Mouse (Mus musculus): ENCODE results near the gene Ankrd60. TPM values are rescaled to one million over a fixed set of nuclear protein-coding genes. Genes with fewer than 3 reads are reported as not detected.

Gene Ankrd60
- total RNA-seq, 1 experiment from 2014 or later: not detected

- no peak for ATAC-seq (replicated peaks; ENCODE audit: low read depth, poor library complexity, severe bottlenecking)
Observed at GRCm38 (mm10) chr2:173532711-173533462, 45.3 kb downstream of the Ankrd60 start.

- peak; percentile 72 for ATAC-seq (replicated peaks; ENCODE audit: low read depth, poor library complexity, severe bottlenecking)
Observed at GRCm38 (mm10) chr2:173528493-173528892, 49.7 kb downstream of the Ankrd60 start.

- no peak for ATAC-seq (replicated peaks; ENCODE audit: low read depth, poor library complexity, severe bottlenecking)
Observed at GRCm38 (mm10) chr2:173522376-173522775, 55.8 kb downstream of the Ankrd60 start, which contains the start of gene 1700021F07Rik. Gene 1700021F07Rik, plus strand, starts transcription at chr2:173522586.

Other genes with a start within 250 kb of the Ankrd60 start
- gene 1700021F07Rik, start 55.8 kb downstream of the Ankrd60 start, total RNA-seq (2017): not detected in 2 replicates
- 8.4 and 8.8 TPM in 2 replicates for gene Rab22a, start 81.4 kb upstream of the Ankrd60 start, total RNA-seq (2017)
- not detected in 2 replicates for gene 1700010B08Rik, start 141.1 kb upstream of the Ankrd60 start, total RNA-seq (2017)
- gene Vapb, start 159.1 kb upstream of the Ankrd60 start, total RNA-seq (2017): 53.9 and 74.6 TPM in 2 replicates